Mouse (Mus musculus): ENCODE data around the gene Bloc1s3. TPM values are rescaled to one million over a fixed set of nuclear protein-coding genes. Genes with fewer than 3 reads are reported as not detected.
A peak's percentile ranks its signal among the peaks of the same experiment; 100 is the strongest.

The Bloc1s3 gene
- total and polyA plus RNA-seq, 3 experiments, result 4.9 to 8.0 (median 6.7) TPM

DNA sequence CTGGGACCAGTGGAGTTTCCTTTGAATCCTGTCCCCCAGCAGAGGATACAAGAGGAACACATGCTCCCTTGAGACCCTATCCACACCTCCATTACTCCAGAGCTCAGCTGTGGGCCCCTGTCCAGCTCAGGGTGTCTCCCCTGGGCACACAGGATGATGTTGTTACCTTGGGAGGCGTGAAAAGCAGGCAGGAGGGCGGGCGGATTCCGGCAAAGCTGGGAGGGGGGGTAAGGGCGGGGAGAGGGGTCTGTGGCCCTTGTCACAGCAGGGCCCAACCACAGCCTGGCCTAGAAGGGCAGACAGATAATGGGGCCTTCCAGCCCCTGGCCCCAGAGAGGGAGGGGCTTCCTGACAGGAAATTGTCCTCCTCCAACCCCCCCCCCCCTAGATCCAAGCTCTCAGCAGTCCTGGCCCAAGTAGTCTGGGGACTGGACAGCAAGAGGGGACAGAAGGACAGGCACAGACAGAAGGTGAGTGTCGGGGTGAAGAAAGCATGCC lies 45.2 kb downstream of the Bloc1s3 start, which contains the start of gene Exoc3l2:
Gene Exoc3l2, plus strand, starts transcription at position 448 of the 498 bp plus-strand sequence.
- Histone ChIP-seq H3K27ac (ENCODE audit: insufficient read depth, low read depth) (no peak within 1 kb of the TSS), H3K4me2 (ENCODE audit: insufficient read depth, low read depth, poor library complexity, severe bottlenecking) (no peak within 1 kb of the TSS), H3K9me3 (replicated peaks; ENCODE audit: low read length) (no peaks in the 10 kb centered on the region), H3K9ac (ENCODE audit: insufficient read depth, low read depth) (no peak within 1 kb of the TSS), H3K4me3 (replicated peaks in 1 of 3; ENCODE audit: low read depth in 2 of 3, low read length in 2 of 3, poor library complexity in 1 of 3) (no peak within 1 kb of the TSS), H3K36me3 (replicated peaks in 1 of 2; ENCODE audit: control insufficient read depth in 1 of 2, insufficient read depth in 1 of 2, low read length in 1 of 2) (no peaks in the 10 kb centered on the region), H3K27me3 (replicated peaks) (peaks cover 47% of the 10 kb centered on the region), H3K4me1 (ENCODE audit: control insufficient read depth in 1 of 2, insufficient read depth in 2 of 2) (peaks cover 5 to 17% of the 10 kb centered on the region in 2 experiments), H3K79me2 (replicated peaks; ENCODE audit: control insufficient read depth, extremely low read depth, insufficient read depth, poor library complexity, severe bottlenecking) (no peaks in the 10 kb centered on the region)
- in situ Hi-C loops (cut with MboI; ENCODE audit: low pct_ligation_motif_present, low pct_unique_long_range_greater_than_20kb, low sequenced_read_pairs) (no loop called here), dilution Hi-C loops (cut with MboI; ENCODE audit: extremely low pct_ligation_motif_present, extremely low pct_unique_long_range_greater_than_20kb, low sequenced_read_pairs) (no loop called here)
- no peak for TF ChIP-seq NELFE (IDR thresholded peaks at IDR 0.05; ENCODE audit: low read depth, low read length)
- DNase-seq (ENCODE audit: extremely low read depth), result no peak

DNA sequence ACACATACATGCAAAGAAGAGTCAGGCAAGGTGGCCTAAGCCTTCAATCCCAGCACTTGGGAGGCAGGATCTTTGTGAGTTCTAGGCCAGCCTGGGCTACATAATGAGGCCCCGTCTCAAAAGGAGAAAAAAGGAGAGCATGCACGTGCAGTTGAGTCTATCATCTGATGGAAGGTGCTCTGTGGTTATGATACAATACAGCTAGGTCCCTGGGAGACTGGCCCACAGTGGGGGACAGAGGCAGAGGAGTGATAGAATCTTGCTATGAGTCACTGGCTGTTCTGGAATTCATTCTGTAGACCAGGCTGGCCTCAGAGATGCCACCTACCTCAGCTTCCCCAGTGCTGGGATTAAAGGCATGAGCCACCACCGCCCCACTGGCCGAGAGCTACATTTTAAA lies 45.7 kb downstream of the Bloc1s3 start:
- dilution Hi-C loops (cut with MboI; ENCODE audit: extremely low pct_ligation_motif_present, extremely low pct_unique_long_range_greater_than_20kb, low sequenced_read_pairs), result no loop called here
- H3K4me2 ChIP-seq (ENCODE audit: insufficient read depth, low read depth, poor library complexity, severe bottlenecking), result no peak overlapping the region
- H3K27ac ChIP-seq (ENCODE audit: insufficient read depth, low read depth), result no peak overlapping the region
- peaks cover 5 to 18% of the 10 kb centered on the region in 2 experiments for H3K4me1 ChIP-seq (ENCODE audit: control insufficient read depth in 1 of 2, insufficient read depth in 2 of 2)
- TF ChIP-seq BHLHE40 (IDR thresholded peaks at IDR 0.05; ENCODE audit: low read depth, low read length) (0 out of 2 replicates have a peak, but pooled peaks have one; percentile 25), UBTF (IDR thresholded peaks at IDR 0.05; ENCODE audit: low read depth, low read length) (no peak)
- H3K27me3 ChIP-seq (replicated peaks), result peaks cover 44% of the 10 kb centered on the region
- H3K9me3 ChIP-seq (replicated peaks; ENCODE audit: low read length), result no peaks in the 10 kb centered on the region
- H3K79me2 ChIP-seq (replicated peaks; ENCODE audit: control insufficient read depth, extremely low read depth, insufficient read depth, poor library complexity, severe bottlenecking), result no peaks in the 10 kb centered on the region
- no peak overlapping the region for H3K9ac ChIP-seq (ENCODE audit: insufficient read depth, low read depth)
- in situ Hi-C loops (cut with MboI; ENCODE audit: low pct_ligation_motif_present, low pct_unique_long_range_greater_than_20kb, low sequenced_read_pairs), result no loop called here
- DNase-seq (ENCODE audit: extremely low read depth), result no peak
- no peak overlapping the region for H3K4me3 ChIP-seq (replicated peaks in 1 of 3; ENCODE audit: low read depth in 2 of 3, low read length in 2 of 3, poor library complexity in 1 of 3)
- no peaks in the 10 kb centered on the region for H3K36me3 ChIP-seq (replicated peaks in 1 of 2; ENCODE audit: control insufficient read depth in 1 of 2, insufficient read depth in 1 of 2, low read length in 1 of 2)

DNA sequence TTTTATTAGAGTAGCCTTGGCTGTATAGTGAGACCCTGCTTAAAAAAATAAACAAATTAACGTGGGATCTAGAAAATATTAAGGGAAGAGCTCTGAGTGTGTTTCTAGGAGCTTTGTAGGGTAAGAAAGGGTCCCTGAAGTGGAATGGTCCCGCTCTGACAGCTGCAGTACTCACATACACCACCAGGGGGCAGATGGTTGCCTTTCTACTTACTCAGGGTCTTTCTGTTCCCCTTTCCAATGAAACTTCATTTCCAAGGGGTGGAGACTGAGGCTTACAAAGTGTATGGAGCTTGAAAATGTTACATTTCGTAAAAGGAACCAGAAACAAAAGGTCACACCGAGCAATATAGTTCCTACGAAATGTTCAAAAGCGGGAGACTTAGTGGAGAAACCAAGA lies 46.7 kb downstream of the Bloc1s3 start:
- dilution Hi-C loops (cut with MboI; ENCODE audit: extremely low pct_ligation_motif_present, extremely low pct_unique_long_range_greater_than_20kb, low sequenced_read_pairs), result no loop called here
- Histone ChIP-seq H3K4me3 (replicated peaks in 1 of 3; ENCODE audit: low read depth in 2 of 3, low read length in 2 of 3, poor library complexity in 1 of 3) (no peak overlapping the region), H3K4me2 (ENCODE audit: insufficient read depth, low read depth, poor library complexity, severe bottlenecking) (0 out of 2 replicates have a peak overlapping the region, but pooled peaks have one; percentile 35)

More for the DNA sequence above, 46.7 kb downstream of the Bloc1s3 start:
- TF ChIP-seq E2F4 (IDR thresholded peaks at IDR 0.05; ENCODE audit: insufficient replicate concordance, low read depth, low read length) (no peak), SMC3 (IDR thresholded peaks at IDR 0.05; ENCODE audit: low read depth, low read length) (peak; percentile 79), EP300 (IDR thresholded peaks at IDR 0.05; ENCODE audit: low read length) (peak; percentile 74), RAD21 (IDR thresholded peaks at IDR 0.05; ENCODE audit: low read depth, low read length) (peak; percentile 65), ZC3H11A (IDR thresholded peaks at IDR 0.05; ENCODE audit: low read depth, low read length) (no peak), MAFK (IDR thresholded peaks at IDR 0.05; ENCODE audit: insufficient replicate concordance, low read length) (0 out of 2 replicates have a peak, but pooled peaks have one; percentile 17), IRF4 (IDR thresholded peaks at IDR 0.05; ENCODE audit: low read depth, low read length) (peak; percentile 86), CTCF (conservative IDR thresholded peaks at IDR 0.05 in 1 of 2, IDR thresholded peaks at IDR 0.05 in 1 of 2; ENCODE audit: low read depth in 2 of 2, low read length in 2 of 2) (peak; percentile 87 to 98), ZKSCAN1 (IDR thresholded peaks at IDR 0.05; ENCODE audit: borderline replicate concordance, low read depth, low read length) (no peak)
- in situ Hi-C loops (cut with MboI; ENCODE audit: low pct_ligation_motif_present, low pct_unique_long_range_greater_than_20kb, low sequenced_read_pairs), result no loop called here
- H3K36me3 ChIP-seq (replicated peaks in 1 of 2; ENCODE audit: control insufficient read depth in 1 of 2, insufficient read depth in 1 of 2, low read length in 1 of 2), result peaks cover 0 to 4% of the 10 kb centered on the region in 2 experiments
- H3K4me1 ChIP-seq (ENCODE audit: control insufficient read depth in 1 of 2, insufficient read depth in 2 of 2), result peaks cover 5 to 26% of the 10 kb centered on the region in 2 experiments
- peak; percentile 80 for DNase-seq (ENCODE audit: extremely low read depth)
- H3K79me2 ChIP-seq (replicated peaks; ENCODE audit: control insufficient read depth, extremely low read depth, insufficient read depth, poor library complexity, severe bottlenecking), result no peaks in the 10 kb centered on the region
- no peak overlapping the region for H3K27ac ChIP-seq (ENCODE audit: insufficient read depth, low read depth)
- H3K9me3 ChIP-seq (replicated peaks; ENCODE audit: low read length), result no peaks in the 10 kb centered on the region
- peaks cover 35% of the 10 kb centered on the region for H3K27me3 ChIP-seq (replicated peaks)
- H3K9ac ChIP-seq (ENCODE audit: insufficient read depth, low read depth), result no peak overlapping the region

Measured in CH12.LX (cell line).